Mouse (Mus musculus) testis, postnatal 10 days (tissue): ENCODE measurements around the gene Cd27.

Source experiments
- DNase-seq: peaks from one replicate; pipeline ENCODE4 v3.0.0; 2021; ENCODE audit warnings: low spot score

The Cd27 gene

GRCm38 (mm10) chr6:125244551-125244950, 7.7 kb upstream of the Cd27 start:
- DNase-seq: no peak

- DNase-seq: no peak
These were observed 4.8 kb upstream of the Cd27 start for GRCm38 (mm10) chr6:125241566-125241965.

GRCm38 (mm10) chr6:125240617-125241016, 3.8 kb upstream of the Cd27 start:
- no peak for DNase-seq

- DNase-seq: no peak
These were observed 2.7 kb upstream of the Cd27 start for GRCm38 (mm10) chr6:125239547-125239946.

GRCm38 (mm10) chr6:125238396-125238795, 1.6 kb upstream of the Cd27 start:
- DNase-seq: no peak

- no peak for DNase-seq
These were observed 611 bp upstream of the Cd27 start for GRCm38 (mm10) chr6:125237421-125237820.

- no peak for DNase-seq
These were observed 469 bp downstream of the Cd27 start for GRCm38 (mm10) chr6:125236341-125236740.

- no peak for DNase-seq
These were observed 2.3 kb downstream of the Cd27 start for GRCm38 (mm10) chr6:125234520-125234828.

- no peak for DNase-seq
These were observed 2.8 kb downstream of the Cd27 start for GRCm38 (mm10) chr6:125233816-125234519.

- no peak for DNase-seq
These were observed 4.3 kb downstream of the Cd27 start for GRCm38 (mm10) chr6:125232516-125232915.

- no peak for DNase-seq
These were observed 4.8 kb downstream of the Cd27 start for GRCm38 (mm10) chr6:125232045-125232437.

- peak; percentile 78 for DNase-seq
These were observed 5.4 kb downstream of the Cd27 start, which contains the start of gene Tapbpl for GRCm38 (mm10) chr6:125231117-125232044. Tapbpl (minus strand) TSS chr6:125231860.

- no peak for DNase-seq
These were observed 6.2 kb downstream of the Cd27 start for GRCm38 (mm10) chr6:125230571-125230970.

GRCm38 (mm10) chr6:125225518-125226115, 11.2 kb downstream of the Cd27 start:
- DNase-seq: no peak

- DNase-seq: no peak
These were observed 14.2 kb downstream of the Cd27 start for GRCm38 (mm10) chr6:125222577-125222976.

GRCm38 (mm10) chr6:125222146-125222545, 14.7 kb downstream of the Cd27 start:
- DNase-seq: no peak

GRCm38 (mm10) chr6:125221115-125221745, 15.6 kb downstream of the Cd27 start:
- DNase-seq: no peak

GRCm38 (mm10) chr6:125218963-125219362, 17.8 kb downstream of the Cd27 start:
- peak; percentile 73 for DNase-seq

GRCm38 (mm10) chr6:125217899-125218298, 18.9 kb downstream of the Cd27 start:
- DNase-seq: no peak

- DNase-seq: no peak
These were observed 19.9 kb downstream of the Cd27 start for GRCm38 (mm10) chr6:125216898-125217297.

GRCm38 (mm10) chr6:125215148-125215954, 21.5 kb downstream of the Cd27 start, which contains the start of gene Vamp1:
Vamp1 (plus strand) TSS chr6:125215551.
- DNase-seq: peak; percentile 93
